Mouse (Mus musculus) forelimb bud, embryonic 11.5 days (tissue): Measurements from ENCODE around the gene Stk36.

Experiments used
- DNase-seq: peaks from one replicate; pipeline ENCODE4 v3.0.0-alpha.2; 2012; ENCODE audit warnings: low read depth, low spot score

Stk36 gene

DNA sequence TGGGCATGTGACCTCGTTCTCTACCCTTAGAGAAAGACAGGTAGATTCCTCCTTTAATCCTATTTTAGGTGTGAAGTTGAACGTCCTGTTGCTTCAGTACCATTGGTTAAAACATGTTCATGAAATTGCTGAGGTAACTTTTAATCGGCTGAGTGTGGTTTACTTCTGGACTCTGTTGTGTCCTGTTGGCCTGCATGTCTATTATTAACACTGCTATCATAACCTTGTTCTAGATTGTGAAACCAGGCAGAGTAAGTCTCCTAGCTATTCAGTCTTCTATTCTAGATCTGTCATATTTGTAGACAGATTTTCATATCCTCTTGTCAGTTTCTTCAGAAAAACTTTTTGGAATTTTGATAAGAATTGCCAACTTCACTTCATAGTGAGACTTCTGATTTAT, 67.1 kb downstream of the Stk36 start:
- DNase-seq, result no peak

DNA sequence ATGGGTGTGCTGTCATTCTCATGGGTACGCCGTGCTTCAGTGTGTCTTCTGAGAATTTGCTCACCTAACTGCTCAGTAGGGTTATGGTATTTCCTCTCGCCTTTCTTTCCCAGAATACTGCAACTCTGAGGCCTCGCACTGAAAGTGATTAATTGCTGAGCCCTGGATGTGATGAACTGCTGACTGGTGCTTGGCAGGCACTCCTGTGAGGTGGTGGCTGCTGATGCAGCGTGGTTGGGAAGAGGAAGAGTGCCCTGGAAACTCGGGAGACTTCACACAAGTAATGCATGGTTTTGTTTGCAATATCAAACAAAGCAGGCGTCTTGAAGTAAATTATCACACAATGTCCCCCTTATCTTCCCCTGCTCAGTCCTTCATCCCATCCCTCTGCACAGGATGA, 71.5 kb downstream of the Stk36 start:
- DNase-seq, result no peak

DNA sequence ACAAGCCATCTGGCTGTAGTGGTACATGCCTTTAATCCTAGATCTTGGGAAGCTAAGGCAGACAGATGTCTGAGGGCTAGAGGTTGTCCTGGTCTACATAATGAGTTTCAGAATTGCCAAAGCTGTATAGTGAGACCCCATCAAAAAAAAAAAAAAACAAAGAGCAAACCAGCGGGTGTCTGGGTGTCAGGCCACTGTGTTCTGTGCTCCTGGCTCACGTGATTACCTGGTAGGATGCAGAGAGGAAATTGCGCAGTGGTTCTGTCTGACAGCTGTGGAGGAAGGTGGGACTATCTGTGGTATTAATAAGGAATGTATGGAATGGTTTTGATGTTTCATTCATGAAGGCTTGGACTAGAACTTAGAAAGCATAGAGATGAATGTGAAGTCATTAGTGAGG, 75.6 kb downstream of the Stk36 start:
- no peak for DNase-seq

DNA sequence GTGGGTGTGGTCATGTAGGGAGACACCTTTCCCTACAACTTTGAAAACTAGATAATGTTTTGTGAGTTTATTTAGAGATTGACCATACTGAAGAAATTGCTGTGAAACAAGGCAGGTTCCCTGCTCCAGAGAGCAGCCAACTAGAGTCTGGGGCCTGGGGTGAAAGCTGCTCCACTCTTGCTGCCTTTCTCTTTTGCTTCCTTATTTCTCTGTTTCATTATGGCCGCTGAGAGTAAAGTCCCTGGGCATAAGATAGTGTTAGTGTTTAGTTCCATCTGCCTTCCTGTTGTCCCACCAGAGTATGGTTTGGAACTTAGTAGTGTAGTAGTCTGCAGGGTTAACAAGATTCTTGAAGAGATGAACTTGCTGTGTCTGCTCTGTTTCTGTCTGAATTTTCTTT, 76.6 kb downstream of the Stk36 start:
- DNase-seq, result no peak
